Mouse (Mus musculus) layer of hippocampus, adult 6 months (tissue): ENCODE measurements around the gene Olfr732. TPM values are rescaled to one million over a fixed set of nuclear protein-coding genes. Genes with fewer than 3 reads are reported as not detected.

Experiments used
- long read RNA-seq, 2 experiments: library from polyadenylated mRNA; unstranded; transcript quantifications; one replicate each; pipeline ENCODE4 v2.0.0; 2019 to 2020
- polyA plus RNA-seq: library from polyadenylated mRNA; unstranded; fragments of <200 nt; fragmentation: Nextera tagmentation; gene quantifications from 2 replicates; pipeline ENCODE4 v1.2.3, GENCODE M21; 2021

Gene Olfr732
- not detected in 2 replicates for polyA plus RNA-seq
- long read RNA-seq, experiment 1 = 0 reads
- long read RNA-seq, experiment 2 = 0 reads

GRCm38 (mm10) chr14:50284106-50284505 lies at the start of gene Olfr732:
TSS of gene Olfr732 (minus strand) at chr14:50284206.

GRCm38 (mm10) chr14:50326661-50327060 lies 42.7 kb upstream of the Olfr732 start, which contains the start of gene Olfr734:
TSS of gene Olfr734 (minus strand) at chr14:50326761.

GRCm38 (mm10) chr14:50301422-50301821 lies 17.4 kb upstream of the Olfr732 start, which contains the start of gene Olfr733:
TSS of gene Olfr733 (minus strand) at chr14:50301522.

GRCm38 (mm10) chr14:50241766-50242165 lies 42.2 kb downstream of the Olfr732 start, which contains the start of gene Olfr731:
TSS of gene Olfr731 (minus strand) at chr14:50241866.

Other genes starting within 250 kb of the Olfr732 start
- not detected in 2 replicates for gene Olfr725, start 243.8 kb downstream of the Olfr732 start, polyA plus RNA-seq
- not detected in 2 replicates for gene Olfr726, start 193.3 kb downstream of the Olfr732 start, polyA plus RNA-seq
- not detected in 2 replicates for gene Olfr727, start 161.0 kb downstream of the Olfr732 start, polyA plus RNA-seq
- not detected in 2 replicates for gene Olfr728, start 141.5 kb downstream of the Olfr732 start, polyA plus RNA-seq
- gene Olfr729, start 131.3 kb downstream of the Olfr732 start, polyA plus RNA-seq = not detected in 2 replicates
- gene Olfr730, start 96.0 kb downstream of the Olfr732 start, polyA plus RNA-seq = not detected in 2 replicates
- gene Olfr731, start 42.3 kb downstream of the Olfr732 start, polyA plus RNA-seq = not detected in 2 replicates
- gene Olfr733, start 17.3 kb upstream of the Olfr732 start, polyA plus RNA-seq = not detected in 2 replicates
- gene Olfr734, start 42.6 kb upstream of the Olfr732 start, polyA plus RNA-seq = not detected in 2 replicates
- not detected in 2 replicates for gene Olfr735, start 64.7 kb upstream of the Olfr732 start, polyA plus RNA-seq
- gene Tlr11, start 73.7 kb upstream of the Olfr732 start, polyA plus RNA-seq = not detected in 2 replicates
- gene Olfr736, start 97.0 kb upstream of the Olfr732 start, polyA plus RNA-seq = not detected in 2 replicates
- gene Olfr738, start 123.4 kb upstream of the Olfr732 start, polyA plus RNA-seq = not detected in 2 replicates
- not detected in 2 replicates for gene Olfr739, start 134.4 kb upstream of the Olfr732 start, polyA plus RNA-seq
- not detected in 2 replicates for gene Olfr740, start 161.3 kb upstream of the Olfr732 start, polyA plus RNA-seq
- gene Olfr741, start 188.5 kb upstream of the Olfr732 start, polyA plus RNA-seq = not detected in 2 replicates
- gene Olfr742, start 219.4 kb upstream of the Olfr732 start, polyA plus RNA-seq = not detected in 2 replicates
- gene Olfr743, start 237.6 kb upstream of the Olfr732 start, polyA plus RNA-seq = not detected in 2 replicates